Mouse (Mus musculus): ENCODE results near the gene Arsg.

Gene Arsg

DNA sequence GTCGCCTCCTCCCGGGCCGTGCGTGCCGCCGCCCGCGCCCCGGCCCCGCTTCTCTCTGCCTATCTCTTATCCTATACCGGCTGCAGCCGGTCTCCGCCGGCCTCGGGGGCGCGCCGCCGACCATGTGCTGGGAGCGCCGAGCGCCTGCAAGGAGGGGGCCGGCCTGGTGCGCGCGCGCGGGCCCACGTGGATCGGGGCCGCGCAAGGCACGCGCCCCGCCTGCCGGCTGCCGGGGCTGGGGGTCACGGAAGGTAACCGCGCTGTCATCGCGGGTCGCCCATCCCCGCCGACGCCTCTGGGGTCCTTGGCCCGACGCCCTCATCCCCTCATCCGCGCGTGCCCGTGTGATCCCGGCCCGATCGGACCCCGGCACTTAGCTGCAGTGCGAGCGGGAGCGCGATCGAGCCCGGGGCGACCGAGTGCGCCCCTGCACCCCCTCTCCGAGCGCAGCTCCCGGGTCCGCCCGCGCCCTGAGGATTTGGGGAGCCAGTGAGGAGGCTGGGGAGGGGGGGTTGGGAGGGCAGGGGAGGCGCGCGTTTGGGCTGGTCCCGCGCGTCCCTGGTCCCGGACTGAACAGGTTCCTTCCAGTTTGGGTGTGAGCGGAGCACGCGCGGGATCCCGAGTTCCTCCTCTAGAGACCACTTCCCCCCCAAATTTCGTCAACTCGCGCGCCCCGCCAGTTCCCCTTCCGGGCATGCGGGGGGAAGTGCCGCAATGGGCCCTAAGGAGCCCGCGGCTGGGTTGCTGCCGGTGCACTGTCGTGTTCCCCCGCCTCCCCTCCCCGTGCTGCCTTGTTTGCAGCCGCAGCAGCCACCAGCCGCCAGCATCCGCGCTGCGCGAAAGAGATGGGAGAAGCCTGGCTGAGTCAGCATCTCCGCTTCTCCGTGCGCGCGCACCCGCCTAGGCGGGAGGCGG lies at the start of gene Arsg, which contains the start of gene Slc16a6:
Arsg (plus strand) TSS at position 204 of the 915 bp plus-strand sequence.
Slc16a6 (minus strand) TSS at position 428 of the 915 bp plus-strand sequence.
- DNase-seq (ENCODE audit: low spot score in 2 of 2) = peak; percentile 93 to 95

GRCm38 (mm10) chr11:109425392-109426271 lies 47.5 kb upstream of the Arsg start, which contains the start of gene Amz2:
Gene Amz2 (plus strand): TSS chr11:109425946.
- peak; percentile 98 to 99 for DNase-seq (ENCODE audit: low spot score in 2 of 2)

- DNase-seq (ENCODE audit: low spot score in 2 of 2) = no peak
These were observed 46.9 kb upstream of the Arsg start for GRCm38 (mm10) chr11:109426272-109426586.

DNA sequence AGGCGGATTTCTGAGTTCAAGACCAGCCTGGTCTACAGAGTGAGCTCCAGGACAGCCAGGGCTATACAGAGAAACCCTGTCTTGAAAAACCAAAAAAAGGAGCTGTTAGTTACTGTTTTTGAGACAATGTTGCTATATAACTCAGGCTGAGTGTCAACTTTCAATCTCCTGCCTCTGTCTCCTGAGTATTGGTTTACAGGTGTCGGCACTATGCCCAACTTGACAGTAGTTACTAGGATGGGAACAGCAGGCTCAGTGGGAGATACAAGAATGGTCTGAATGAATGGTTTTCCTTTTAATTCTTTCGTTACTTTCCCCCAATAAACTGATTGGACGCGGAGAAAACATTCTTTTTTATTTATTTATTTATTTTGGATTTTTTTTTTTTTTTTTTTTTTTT lies 45.8 kb upstream of the Arsg start:
- no peak for DNase-seq (ENCODE audit: low spot score in 2 of 2)

DNA sequence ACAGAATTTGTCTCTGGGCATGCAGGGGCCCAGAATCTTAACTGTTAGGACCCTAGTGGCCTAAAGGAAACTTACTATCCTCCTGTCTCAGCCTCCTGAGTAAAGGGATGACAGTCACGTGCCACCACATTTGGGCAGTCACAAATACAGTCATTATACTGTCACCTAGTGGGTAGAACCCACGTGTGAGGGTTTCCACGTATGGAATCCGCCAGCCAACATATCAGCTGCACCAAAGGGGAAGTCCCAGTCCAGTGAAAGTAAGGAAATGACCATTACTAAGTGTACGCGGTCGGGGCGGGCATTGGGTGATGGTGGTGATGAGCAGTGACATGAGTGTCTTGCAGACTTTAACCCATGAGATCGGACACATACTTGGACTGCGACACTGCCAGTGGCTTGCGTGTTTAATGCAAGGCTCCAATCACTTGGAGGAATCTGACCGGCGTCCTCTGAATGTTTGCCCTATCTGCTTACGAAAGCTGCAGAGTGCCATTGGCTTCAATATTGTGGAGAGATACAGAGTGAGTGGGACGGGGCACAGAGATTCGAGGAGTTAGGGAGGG lies 38.9 kb upstream of the Arsg start:
- no peak for DNase-seq (ENCODE audit: low spot score in 2 of 2)

GRCm38 (mm10) chr11:109436889-109437288 lies 36.3 kb upstream of the Arsg start:
- DNase-seq (ENCODE audit: low spot score in 2 of 2) = no peak

- DNase-seq (ENCODE audit: low spot score in 2 of 2) = no peak
These were observed 34.0 kb upstream of the Arsg start for GRCm38 (mm10) chr11:109439209-109439608.

DNA sequence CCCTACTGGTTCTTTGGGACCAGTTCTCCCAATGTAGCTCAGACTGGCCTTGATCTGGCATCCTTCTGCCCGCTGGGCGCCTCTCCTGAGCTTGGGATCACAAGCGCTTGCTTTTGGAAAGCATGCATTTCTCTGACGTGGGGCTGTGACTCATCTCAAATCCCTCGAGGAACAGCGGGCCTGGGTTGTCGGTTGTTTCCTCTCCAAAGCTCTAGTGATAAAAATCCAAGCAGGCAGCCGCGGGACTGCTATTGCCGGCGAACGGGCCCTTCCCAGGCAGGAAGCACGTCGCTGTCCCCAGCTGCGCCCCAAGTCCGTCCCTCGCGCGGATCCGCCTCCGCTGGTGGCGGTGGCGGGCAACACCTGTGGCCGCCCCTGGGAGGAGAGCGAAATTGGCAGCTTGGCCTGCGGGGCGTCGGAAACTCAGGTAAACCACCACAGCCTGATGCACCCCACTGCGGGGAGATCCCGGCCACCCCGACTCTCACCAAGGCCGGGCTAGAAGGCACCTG lies 33.3 kb upstream of the Arsg start:
- DNase-seq (ENCODE audit: low spot score in 2 of 2) = peak; percentile 71 to 78

- no peak for DNase-seq (ENCODE audit: low spot score in 2 of 2)
These were observed 32.5 kb upstream of the Arsg start for GRCm38 (mm10) chr11:109440641-109441040.

- peak; percentile 43 to 59 for DNase-seq (ENCODE audit: low spot score in 2 of 2)
These were observed 32.1 kb upstream of the Arsg start for GRCm38 (mm10) chr11:109441119-109441518.

DNA sequence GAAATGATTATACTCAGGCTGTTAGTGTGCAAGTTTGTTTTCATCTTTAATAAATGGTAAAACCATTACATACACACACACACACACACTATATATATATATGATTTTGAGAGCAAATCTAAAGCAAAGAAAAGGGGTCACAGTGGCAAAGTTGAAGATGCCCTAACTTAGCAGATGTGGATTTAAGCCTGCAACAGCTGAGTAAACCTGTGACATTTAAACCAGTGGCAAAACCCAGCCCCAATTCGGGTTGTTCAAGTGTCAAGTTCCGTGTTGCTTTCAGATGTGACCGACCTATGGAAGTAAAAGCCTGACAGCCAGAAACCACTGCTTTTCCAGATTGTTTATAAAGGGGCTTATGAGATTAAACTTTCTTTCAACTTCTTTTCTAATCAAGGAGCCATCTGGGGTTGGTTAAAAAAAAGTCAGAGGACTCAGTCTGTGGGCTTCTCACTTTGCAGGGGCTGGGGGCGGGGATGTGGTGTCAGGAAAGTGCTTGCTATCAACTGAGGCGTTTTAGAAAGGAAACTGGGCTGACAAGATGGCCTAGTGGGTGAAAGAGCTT lies 30.9 kb upstream of the Arsg start:
- no peak for DNase-seq (ENCODE audit: low spot score in 2 of 2)

- DNase-seq (ENCODE audit: low spot score in 2 of 2) = no peak
These were observed 29.5 kb upstream of the Arsg start for GRCm38 (mm10) chr11:109443468-109444263.

DNA sequence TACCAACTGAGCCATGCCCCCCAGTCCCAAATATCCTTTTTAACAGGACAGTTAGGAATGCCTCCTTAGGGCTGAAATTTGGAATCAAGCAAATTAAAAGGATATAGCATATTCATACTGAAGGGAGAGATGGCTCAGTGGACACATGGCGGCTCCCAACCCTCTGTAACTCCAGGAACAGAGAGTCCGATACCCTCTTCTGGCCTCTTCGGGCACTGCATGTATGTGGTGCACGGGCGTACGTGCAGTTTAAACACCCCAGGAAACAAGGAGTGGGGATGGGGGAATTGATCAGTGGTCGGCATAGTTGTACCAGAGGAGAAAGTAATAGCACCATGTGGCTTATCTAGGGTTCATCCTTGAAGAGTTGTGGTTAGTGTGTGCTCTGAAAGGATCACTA lies 28.6 kb upstream of the Arsg start:
- peak in 1 of 2 experiments; percentile 47 for DNase-seq (ENCODE audit: low spot score in 2 of 2)

DNA sequence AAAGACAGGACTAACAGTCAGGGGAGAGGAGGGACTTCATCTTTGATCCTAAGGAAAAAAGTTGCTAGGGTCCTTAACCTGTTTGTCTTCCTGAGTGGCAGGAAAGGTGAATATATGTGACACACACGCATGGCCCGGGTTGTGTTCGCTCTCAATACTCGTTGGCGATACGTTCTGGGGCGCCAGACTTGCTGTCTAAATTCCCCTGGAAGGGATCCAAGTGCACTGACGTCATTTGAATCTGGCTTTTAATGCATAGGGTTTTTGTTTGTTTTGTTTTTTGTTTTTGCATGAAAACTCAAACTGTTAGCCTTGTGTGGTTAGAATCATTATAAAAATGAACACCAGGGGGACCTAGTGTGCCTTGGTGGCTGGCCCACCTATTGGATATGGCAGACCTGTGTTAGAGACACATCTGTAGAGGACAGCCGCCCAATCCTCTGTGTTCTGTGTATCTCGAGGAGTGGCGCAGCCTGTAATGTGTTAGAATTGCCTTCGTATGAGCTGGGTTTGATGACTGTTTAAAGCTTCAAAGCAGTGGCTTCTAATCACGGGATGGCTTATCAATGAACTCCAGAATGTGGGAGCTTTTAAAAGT lies 27.6 kb upstream of the Arsg start:
- peak in 1 of 2 experiments; percentile 88 for DNase-seq (ENCODE audit: low spot score in 2 of 2)

- DNase-seq (ENCODE audit: low spot score in 2 of 2) = no peak
These were observed 22.0 kb upstream of the Arsg start for GRCm38 (mm10) chr11:109451169-109451568.

DNA sequence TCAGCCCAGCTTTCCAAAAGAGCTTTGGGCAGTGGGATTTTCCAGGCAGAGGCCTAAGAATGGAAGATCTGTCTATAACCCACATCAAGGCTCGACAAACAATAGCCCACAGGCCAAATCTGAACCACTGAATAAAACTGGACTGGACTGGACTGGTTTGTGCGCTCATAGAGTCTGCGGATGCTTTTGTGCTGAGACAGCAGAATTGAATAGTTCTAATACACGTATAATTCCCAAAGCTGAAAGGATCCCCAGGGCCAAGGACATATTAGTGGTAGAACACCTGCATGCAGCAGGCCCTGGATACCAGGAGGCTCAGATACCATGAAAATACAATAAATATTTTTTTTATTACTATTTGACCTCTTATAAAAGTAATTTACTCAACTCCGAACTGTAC lies 16.9 kb upstream of the Arsg start:
- no peak for DNase-seq (ENCODE audit: low spot score in 2 of 2)

GRCm38 (mm10) chr11:109458165-109458564 lies 15.0 kb upstream of the Arsg start:
- no peak for DNase-seq (ENCODE audit: low spot score in 2 of 2)

- DNase-seq (ENCODE audit: low spot score in 2 of 2) = no peak
These were observed 12.6 kb upstream of the Arsg start for GRCm38 (mm10) chr11:109460586-109460985.

GRCm38 (mm10) chr11:109465068-109465467 lies 8.1 kb upstream of the Arsg start:
- DNase-seq (ENCODE audit: low spot score in 2 of 2) = no peak

GRCm38 (mm10) chr11:109466987-109467386 lies 6.2 kb upstream of the Arsg start:
- DNase-seq (ENCODE audit: low spot score in 2 of 2) = no peak
